Mouse (Mus musculus) CD4-positive helper T cell, adult 2 months (primary cell): ENCODE measurements at regions not wholly inside any gene's neighbourhood (a gene's known extent, or its start where the extent isn't known, plus 50 kb on each side); places are given as distances from the start of the nearest gene placed in this dataset.
"Not testable (repeated sequence)": the region's sequence is repeated elsewhere in the genome, so short reads cannot be mapped to it uniquely, and the experiment has no call there.

ENCODE experiments used
- DNase-seq: peaks from one replicate; pipeline ENCODE4 v3.0.0-alpha.2; 2012; ENCODE audit warnings: low read depth, missing footprints, low spot score

DNA sequence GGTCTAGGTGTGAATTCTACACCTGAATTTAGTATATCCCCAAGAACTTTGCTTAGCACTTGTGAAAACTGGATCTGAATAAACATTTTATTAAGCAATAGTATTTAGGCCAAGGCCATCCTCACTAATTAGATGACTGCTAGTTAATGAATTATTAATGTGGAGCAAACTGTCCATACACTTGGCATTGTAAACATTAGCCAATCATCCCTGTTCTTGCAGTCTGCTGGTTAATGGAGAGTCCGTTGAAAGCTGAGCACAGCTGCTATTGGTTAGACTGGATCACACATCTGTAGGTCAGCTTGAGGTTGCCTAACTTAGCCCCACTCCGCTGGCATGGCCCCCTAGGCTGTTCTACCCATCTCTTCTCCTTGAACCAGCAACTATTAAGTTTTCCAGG, 826.2 kb upstream of the 4930452B06Rik start:
- DNase-seq, result no peak

DNA sequence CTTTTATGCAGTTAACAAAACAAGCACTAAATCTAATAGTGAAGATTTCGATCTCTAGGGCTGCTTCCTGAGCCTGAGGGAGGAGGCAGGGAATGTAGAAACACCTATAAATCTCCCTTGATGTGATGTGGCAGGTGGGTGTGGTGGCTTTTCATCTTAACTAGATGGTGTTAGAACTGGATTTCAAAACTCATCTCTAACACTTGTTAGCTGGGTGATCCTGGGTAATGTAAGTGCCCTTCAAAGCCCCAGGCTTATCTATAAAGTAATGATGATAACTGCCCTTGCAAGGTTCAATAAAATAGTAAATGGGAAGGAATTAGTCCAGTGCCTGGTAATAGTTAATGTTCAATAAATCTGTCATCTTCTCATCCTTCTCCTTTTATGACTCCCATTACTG, 822.5 kb upstream of the 4930452B06Rik start:
- DNase-seq, result no peak

DNA sequence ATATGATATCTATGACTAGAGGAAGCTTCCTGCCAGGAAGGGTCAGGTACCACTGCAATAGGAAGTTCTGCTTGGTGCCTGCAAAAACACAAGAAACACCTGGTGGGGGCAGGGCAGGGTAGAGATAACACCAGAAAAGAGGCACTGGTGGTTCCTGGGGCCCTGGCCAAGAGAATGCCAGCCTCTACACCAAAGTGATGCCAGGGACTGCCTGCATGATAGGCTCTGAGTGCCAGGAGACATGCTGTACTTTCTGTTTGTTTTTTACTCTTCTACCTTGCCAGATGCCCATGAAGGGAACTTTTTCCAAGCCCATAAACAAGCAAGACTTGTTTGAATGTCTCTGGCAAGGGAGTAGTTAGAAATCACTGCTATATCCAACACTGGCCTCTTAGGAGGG, 812.9 kb upstream of the 4930452B06Rik start:
- DNase-seq, result no peak

DNA sequence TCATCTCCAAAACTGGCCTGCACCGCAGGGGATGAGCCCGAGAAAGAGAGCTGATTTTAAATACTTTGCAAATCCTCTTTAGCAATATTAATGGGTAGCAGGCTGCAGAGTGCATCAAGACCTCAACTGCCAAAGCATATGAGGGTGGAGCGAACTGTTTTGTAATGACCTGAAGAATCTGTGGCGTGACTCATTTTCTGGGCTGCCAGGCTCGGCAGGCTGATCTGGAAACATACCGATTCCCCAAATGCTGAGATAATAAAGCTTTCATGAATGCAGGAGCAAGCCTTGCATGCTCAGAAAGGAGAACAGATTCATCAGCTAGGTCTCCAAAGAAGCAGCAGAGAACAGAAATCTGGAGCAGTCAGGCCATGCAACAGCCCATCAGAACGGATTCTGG, 809.1 kb upstream of the 4930452B06Rik start:
- no peak for DNase-seq

DNA sequence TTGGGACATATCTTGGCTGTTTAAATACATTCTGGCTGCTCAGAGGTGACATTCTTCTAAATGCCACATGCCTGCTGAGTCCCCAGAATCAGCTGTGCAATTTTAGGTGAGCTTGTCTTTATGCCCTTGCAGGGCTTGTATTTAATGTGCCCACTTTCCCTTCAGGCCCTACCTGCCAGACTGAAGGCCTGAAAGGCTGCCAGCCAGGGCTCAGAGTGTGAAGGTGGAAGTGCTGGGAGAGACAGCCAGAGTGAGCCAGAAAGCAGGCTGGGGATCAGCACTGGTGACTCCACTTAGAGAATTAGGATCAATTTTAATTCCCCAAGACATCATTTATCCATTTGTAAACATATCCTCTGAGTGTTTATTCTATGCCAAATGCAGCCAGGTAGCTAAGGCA, 803.6 kb upstream of the 4930452B06Rik start:
- no peak for DNase-seq

DNA sequence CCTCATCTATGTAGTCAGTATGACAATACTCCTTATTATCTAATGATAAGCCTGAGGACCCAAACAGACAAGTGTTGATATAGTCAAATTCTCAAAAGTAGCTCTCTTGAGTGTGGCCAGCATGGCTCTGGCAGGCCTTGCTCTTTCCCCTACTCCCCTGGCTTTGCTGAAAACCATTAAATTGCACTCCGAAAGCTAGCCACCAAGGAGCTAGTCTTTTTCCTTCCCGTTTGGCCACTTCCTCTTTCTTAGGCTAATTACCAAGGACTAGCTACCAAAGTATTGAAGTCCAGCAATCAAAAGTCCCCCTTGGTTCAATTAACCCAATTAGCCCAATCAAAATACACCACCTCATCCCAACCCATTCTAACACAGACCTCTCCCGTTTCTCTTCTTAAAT, 802.6 kb upstream of the 4930452B06Rik start:
- DNase-seq, result no peak

DNA sequence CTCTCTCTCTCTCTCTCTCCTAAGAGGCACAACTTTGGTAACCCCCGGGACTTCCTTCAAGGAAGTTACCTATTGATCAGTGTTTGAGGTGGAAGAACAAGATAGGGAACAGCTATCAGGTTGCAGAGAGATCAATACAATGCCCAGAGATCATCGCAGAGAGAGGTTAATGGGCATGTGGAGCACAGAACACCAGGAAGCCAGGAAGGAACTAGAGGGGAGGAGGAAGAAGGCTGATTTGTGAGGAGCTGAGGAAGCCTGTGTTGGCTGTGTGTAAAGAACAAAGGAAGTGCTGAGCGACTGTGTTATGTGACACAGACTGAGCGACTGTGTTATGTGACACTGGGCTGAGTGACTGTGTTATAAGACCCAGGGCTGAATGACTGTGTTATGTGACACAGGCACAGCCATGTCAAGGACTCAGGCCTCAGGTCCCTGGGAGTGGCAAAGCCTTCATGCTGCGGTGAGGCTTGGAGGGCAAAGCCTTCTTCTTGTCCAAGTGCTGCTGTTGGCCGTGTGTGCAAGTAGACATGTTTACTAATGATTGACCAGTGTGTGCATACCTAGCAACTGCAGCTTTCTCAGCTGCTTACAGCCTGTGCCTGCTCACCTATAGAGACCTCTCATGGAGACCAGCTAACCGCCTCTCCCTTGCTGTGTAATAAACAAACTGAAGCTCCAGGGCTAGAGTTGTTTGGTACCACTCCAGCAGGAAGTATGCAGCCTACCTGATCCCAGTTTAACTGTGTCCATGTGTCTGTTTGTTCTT, 801.8 kb upstream of the 4930452B06Rik start:
- no peak for DNase-seq

DNA sequence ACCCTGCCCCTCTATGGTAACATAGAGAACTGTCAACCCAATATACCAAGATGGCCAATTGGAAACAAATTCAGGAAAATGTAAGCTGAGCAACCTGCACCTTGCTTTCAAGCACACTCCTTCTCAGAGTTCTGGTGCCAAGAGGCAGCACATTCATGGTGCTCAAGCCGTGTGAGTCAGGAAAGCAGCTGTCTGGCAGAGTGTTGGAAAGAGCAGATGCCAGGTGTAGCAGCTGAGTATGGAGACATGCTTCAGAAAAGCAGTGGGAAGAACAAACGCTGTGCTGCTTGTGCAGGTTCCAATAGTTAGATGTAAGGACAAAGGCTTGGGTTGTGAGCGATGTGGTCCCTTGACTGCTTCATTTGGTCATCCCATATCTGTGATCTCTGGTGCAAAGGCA, 794.0 kb upstream of the 4930452B06Rik start:
- no peak for DNase-seq

DNA sequence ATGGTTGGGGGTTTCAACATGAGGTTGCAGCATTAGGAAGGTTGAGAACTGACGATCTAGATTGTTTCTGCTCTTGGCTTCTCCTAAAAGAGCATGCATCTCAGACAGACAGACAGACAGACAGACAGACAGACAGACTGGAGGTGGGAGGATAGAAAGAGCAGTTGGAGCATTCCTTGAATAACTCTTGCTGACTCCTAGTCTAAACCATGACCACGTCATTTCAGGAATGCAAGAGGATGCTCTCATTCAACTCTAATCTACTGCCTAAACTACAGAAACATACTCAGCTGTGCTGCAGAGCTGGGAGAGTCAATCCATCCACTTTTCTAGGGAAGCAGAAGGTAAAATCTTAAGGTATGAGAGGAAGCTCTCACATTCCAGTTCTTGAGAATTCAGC, 792.8 kb upstream of the 4930452B06Rik start:
- DNase-seq, result no peak

DNA sequence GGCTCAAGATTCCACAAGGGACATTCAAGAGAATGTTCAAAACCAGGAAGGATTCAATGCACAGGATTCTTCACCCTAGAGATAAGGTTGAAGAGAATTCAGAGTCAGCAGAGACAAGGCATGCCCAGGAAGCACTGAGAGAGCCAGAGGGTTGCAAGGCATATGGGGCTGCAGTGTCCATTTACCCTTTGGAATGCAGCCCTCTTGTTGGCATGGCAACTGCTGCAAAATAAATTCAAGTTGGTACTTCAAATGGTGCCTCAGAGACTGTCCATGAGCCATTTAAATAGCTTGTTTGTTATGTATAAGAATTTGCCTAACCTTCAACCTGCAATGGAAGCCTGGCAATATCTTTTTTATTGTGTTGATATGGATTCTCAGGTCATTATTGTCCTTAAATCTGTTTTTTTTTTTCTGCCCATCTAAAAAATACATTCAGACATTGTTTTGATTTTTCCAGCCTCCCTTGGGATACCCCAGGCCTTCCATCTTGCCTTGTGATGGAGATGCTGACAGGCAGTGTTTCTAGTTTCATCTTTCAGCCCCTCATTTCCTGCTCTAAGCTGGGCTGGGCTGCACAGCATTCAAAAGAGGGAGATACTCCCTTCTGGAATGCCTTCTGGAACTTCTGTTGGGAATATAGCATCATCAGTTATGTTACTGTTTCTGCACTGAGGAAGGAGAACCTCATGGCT, 791.9 kb upstream of the 4930452B06Rik start:
- no peak for DNase-seq

DNA sequence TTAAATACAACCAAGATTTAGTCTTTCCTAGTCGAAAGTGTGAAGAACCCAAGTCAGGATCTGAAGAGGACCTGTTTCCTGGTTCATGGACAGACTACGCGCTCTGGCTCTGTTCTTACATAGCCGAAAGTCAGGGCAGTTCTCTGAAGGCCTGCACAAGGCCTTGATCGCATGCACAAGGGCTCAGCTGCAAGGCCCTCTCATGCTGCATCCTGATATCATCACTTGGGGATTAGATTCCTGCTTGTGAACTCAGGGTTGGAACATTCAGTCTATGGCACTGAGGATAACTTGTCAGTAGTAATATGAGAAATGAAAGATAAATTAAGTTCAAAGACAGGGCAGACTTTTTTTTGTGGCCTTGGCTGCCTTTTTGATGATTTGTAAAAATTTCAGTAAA, 789.9 kb upstream of the 4930452B06Rik start:
- no peak for DNase-seq

DNA sequence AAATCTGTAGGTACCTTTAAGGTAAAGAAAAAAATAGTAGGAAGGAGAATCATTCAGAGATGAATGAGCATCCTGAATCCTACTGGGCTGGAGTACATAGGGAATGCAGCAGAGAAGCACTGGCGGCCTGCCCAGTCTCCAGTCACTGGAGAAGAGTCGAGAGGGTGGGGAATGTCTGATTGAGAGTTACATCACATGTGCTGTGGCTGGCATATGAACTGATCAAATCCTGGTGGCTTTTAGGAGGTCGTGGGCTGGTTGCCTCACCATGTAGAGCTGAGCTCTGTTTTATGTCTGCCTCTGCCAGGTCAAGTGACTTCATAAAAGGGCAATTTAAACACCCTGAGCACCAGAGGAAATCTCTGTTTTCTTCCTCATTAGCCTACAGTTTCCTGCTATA, 783.9 kb upstream of the 4930452B06Rik start:
- no peak for DNase-seq

DNA sequence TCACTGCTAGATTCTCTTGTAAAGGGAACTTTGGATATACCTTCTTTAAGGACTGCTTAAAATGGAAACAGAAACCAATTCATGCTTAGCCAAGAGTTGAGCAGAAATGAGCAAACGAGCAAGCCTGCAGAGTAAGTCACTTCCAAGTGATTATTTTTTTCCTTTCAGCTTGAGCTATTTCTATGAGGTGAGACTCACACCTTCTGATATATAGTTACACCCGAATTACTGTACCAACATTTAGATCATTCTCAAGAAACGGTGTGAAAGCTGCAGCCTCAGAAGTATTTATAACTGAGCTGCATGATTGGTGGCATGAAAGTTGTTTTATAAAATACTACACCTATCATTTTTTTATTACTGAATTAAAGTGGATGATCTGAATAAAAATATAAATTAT, 771.9 kb upstream of the 4930452B06Rik start:
- no peak for DNase-seq

DNA sequence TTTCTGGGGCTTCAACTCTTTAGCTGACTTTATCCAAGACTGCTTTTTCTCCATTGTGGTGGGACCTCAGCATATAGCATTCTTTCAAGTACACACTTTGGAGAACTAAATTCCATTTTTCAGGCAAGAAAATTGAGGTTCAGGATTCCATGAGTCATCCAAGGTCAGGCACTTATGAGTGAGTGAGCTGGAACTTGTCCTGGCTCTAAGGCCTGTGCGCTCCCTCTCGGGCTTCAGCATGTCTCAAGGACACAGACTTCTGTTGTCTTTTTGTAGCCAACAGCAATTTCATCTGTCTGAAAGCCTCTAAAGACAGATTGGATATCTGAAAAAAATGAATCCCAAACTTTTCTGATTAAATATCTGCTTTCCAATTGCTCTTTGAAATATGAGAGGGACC, 769.1 kb upstream of the 4930452B06Rik start:
- no peak for DNase-seq

DNA sequence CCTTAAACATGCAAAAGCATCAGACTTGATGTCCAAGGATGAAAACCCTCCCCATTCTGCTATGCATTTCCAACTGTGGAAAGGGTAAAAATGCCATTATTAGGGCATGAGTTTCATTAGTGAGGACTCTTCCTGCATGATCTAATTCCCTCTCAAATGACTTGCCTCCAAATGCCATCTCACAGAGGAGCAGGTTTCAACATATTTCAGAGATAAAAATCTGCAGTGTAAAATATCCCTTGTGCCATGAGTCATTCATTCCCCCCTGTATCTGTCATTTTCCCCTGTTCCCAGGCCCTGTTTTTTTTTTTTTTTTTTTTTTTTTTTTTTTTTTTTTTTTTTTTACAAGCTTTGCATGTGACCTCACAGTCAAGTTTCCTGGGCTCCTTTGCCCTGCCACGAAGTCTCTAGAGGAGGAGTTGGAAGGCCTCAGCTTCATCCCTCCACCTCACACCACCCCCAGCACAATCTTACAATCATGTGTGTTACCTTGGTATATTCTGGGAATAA, 767.1 kb upstream of the 4930452B06Rik start:
- no peak for DNase-seq

DNA sequence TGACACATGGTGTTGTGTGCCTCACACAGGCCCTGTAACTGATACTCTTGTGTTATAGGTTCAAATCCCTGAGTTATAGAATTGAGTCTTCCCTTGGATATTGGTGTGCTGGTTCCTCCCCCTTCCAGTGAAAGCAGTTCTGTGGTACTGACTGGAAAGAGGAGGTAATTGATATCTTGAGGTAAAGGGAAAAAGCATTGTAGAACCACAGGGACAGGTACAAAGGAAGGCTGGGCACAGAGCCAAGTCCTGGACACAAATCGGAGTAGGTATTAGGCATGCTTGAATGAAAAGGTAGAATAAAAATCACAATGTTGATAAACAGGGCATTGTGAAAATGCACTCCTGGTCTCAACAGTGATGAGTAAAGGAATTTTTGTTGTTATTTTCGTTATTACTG, 765.8 kb upstream of the 4930452B06Rik start:
- DNase-seq, result no peak

DNA sequence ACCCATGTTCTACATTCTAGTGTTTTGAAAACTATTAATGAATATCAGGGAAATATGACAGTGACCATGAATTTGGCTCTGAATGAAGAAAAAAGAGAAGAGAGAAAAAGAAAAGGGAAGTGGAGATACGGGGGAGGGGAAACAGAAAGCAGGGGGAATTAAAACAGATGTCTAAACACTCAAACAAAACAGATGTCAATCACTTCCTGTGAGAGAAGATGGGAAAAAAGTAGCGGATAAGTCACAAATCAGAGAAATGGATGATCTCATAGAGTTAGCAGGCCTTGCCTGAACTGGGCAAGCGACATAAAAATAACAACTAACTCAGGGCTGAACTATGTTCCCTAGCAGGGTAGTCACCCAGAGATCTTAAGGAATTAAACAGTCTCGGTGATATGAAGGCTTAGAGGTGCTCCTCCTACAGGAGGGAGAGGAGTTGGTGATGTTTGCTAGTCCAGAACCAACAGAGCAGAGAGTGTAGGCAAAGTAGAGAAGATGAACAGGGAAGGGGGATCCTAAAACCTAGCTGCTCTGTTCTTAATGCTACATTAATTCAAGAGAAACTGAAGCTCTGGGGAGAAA, 745.9 kb upstream of the 4930452B06Rik start:
- DNase-seq, result no peak

DNA sequence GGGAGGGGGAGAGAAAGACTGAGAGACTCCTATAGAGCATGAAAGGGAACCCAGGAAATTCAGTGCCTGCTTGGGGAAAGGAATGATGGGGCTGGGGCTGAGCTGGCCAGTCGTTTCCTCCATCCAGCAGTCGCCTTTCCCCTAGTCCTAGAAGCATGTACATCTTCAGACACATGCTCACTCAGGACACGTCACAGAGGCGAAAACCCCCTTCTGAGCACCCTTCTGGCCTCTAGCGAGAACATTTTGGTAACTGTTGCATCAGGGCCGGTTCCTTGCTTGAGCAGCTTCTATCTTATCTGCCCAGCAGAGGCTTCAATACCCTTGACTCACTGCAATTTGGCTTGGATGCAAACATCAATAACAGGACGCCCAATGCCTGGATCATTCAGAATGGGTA, 737.6 kb upstream of the 4930452B06Rik start:
- DNase-seq, result no peak

DNA sequence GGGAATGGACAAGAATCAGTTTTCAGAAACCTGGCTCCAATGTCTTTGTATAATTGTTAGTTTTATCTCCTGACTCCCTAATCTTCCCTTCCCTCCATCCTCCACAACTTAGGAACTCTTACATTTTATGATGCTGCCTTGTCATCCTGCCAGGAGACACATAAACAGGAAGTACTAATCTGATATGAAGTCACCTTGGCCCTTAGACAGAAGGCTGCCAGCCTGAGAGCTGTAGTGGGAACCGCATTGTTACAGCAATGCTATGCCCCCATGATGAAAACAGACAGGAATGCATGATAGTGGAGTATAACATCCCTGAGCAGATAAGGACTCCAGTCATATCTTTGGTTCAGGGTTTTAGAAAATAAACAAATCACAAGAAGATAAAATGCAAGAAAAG, 734.8 kb upstream of the 4930452B06Rik start:
- no peak for DNase-seq

DNA sequence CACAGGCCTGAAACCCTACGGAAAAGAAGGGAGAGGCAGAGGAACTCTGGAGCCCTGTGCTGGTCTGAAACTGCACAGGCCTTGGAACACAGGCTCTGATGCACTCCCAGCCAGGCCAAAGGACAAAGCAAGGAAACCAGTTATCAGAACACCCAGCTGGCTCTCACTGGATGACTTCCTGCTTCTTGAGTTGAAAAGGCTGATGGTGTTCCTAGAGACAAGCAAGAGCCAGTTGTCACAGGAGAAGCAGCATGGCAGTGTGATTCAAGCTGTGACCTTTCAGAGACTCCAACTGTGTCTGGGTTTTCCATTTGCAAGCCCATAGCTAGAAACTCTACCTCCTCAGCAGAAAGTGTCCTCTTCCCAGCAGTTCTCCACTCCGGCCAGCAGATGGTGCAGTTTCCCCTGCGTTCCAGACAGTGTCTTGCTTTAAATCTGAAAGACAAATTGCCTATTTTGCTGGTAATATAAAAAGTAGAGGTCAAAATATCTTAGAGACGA, 727.3 kb upstream of the 4930452B06Rik start:
- peak; percentile 13 for DNase-seq

DNA sequence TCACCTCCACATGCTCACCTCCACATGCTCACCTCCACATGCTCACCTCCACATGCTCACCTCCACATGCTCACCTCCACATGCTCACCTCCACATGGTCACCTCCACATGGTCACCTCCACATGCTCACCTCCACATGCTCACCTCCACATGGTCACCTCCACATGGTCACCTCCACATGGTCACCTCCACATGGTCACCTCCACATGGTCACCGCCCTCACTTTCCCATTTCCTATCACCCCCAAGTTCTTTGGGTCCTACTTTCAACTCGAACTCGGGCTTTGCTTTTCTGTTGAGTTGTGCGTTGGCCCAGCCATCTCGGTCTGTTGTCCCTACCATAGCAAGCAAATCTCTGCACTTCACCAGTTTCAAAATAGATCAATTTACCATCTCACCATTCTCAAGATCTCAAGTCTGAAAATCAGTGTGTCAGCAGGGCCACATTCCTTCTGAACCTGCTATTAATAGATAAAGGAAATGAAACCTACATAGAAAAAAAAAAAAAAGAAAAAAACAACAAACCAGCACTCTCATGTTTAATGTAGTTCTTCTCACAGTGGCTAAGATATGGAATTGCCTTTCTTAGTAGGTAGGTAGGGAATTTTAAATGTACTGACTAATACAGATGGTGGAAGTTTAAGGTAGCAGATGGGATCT, 724.0 kb upstream of the 4930452B06Rik start:
- DNase-seq, result not testable (repeated sequence)

DNA sequence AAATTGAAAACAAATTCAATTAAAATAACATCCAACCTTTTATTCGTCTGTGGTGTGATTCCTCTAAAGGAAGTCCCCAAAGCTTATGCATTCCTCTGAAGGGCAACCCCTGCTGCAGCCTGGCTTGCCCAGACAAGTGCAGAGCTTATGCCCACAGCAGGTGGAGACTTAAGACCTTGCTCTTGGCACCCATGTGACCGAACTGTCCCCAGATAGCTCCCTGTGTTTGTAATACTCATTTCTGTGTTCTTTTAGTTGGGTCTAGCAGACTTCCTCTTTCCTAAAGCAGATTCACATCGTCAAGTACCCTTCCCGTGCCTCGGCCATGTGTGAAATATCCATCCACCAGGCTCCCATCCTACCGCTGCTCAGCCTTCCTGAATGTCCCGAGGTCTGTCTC, 723.1 kb upstream of the 4930452B06Rik start:
- DNase-seq, result no peak
